8 mouse cellular contexts compared by ENCODE assay signal in the genomic region with DNA sequence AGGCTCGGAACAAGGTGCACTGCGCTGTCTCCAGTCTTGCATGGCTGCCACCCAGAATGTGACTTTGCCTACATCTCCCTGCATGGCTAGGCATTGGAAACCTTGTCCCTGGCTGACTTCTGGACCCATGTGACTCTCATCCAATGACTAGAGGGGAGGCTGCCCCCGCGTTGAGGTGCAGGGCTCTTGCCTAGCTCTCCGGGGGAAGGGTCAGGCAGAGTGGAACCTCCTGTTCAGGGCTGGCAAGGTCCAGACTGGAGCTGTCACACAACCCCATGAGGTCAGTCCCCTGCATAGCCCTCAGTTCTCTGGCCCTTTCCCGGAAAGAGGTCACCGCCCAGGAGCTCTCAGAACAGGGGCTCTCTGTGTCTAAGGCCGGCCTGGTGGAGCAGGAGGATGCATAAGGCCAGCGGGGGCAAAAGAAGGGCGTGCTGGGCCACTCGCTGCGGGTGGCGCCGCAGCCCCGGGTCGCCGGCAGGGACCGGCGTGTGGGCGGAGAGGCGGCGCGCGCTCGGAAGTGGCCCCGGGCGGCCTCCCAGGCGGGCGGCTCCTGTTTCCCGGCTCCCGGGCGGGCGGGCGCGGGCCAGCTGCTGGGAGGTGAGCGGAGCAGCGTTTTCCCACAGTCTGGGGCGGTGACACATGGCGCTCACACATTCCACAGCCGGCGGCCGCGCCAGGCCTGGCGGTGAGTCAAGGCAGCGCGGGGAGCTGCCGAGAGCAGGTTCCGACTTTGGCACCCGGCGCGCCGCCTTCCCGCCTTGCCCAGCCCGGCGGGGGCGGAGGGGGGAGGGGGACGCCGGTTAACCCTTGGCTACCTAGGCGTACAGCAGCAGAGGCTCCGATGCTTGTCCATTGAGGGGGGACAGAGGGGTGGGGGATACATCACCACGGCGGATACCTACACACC. TPM values are rescaled to one million over a fixed set of nuclear protein-coding genes. Genes with fewer than 3 reads are reported as not detected.
DNase-seq lines count a peak whose midpoint lies in the region; ATAC-seq lines count a peak whose summit lies in the region.

No protein-coding gene starts in this region.

- peaks cover 17% of the 10 kb centered on the region for H3K4me1 ChIP-seq in hindbrain, embryonic 13.5 days (replicated peaks)

- H3K4me2 ChIP-seq in hindbrain, embryonic 13.5 days, result peak overlapping the region; percentile 86

- H3K27me3 ChIP-seq in hindbrain, embryonic 13.5 days, result peaks cover 76% of the 10 kb centered on the region

- peak; percentile 95 for ATAC-seq in hindbrain, embryonic 13.5 days (ENCODE audit: low FRiP score)

- H3K4me3 ChIP-seq in hindbrain, embryonic 13.5 days, result peak overlapping the region; percentile 49

- peak; percentile 83 for DNase-seq in MN1 (ENCODE audit: low spot score)
- DNase-seq in cerebellum, postnatal 10 days, result peak; percentile 89 to 95
- peak; percentile 68 to 74 for DNase-seq in frontal cortex, postnatal 25 days (ENCODE audit: low spot score in 2 of 2)
- DNase-seq in left cerebral cortex, adult 18-20 months (ENCODE audit: low spot score in 2 of 2), result peak; percentile 79 to 90
- peak; percentile 93 to 97 for DNase-seq in lung, postnatal 4 days
- DNase-seq in right cerebral cortex, postnatal 10 days (ENCODE audit: low spot score in 2 of 2), result peak; percentile 92 to 93
- DNase-seq in urinary bladder, postnatal 25 days (ENCODE audit: low spot score), result peak; percentile 77

- peak overlapping the region; percentile 69 for H3K9ac ChIP-seq in hindbrain, embryonic 13.5 days

- 1% methylated on average over 40 of the region's 62 CpGs for WGBS in hindbrain, embryonic 13.5 days

- no peaks in the 10 kb centered on the region for H3K9me3 ChIP-seq in hindbrain, embryonic 13.5 days

- peak overlapping the region; percentile 70 for H3K27ac ChIP-seq in hindbrain, embryonic 13.5 days

- no peaks in the 10 kb centered on the region for H3K36me3 ChIP-seq in hindbrain, embryonic 13.5 days

RNA-seq across cellular contexts. Expression of a gene that starts 55.5 kb away (rescaled TPM):
- 14.6 and 19.1 TPM in 2 replicates for polyA plus RNA-seq in hindbrain, embryonic 13.5 days (2015; fragmentation: Nextera tagmentation; extraction: Ambion mirVana)
- total RNA-seq in left cerebral cortex, adult 18-20 months (2021), result 10 to 100 TPM; 21.1 to 26.0 TPM

Comparison
In these comparisons a context has a peak if more than half of its experiments do, and no peak if none do; other contexts are left out.
1. Peak in every context shown above with its lines: DNase-seq, ATAC-seq, H3K4me3 ChIP-seq and H3K27ac ChIP-seq.